Mouse (Mus musculus) C2C12 (cell line): ENCODE measurements at regions not wholly inside any gene's neighbourhood (a gene's known extent, or its start where the extent isn't known, plus 50 kb on each side); places are given as distances from the start of the nearest gene placed in this dataset.
A peak's percentile ranks its signal among the peaks of the same experiment; 100 is the strongest.

Experiments
- H3K27me3 ChIP-seq: one replicate; pipeline ENCODE4 v1.6.1; 2011; ENCODE audit not compliant: control insufficient read depth, insufficient read depth, insufficient read length
- H3K36me3 ChIP-seq: one replicate; pipeline ENCODE4 v1.6.1; 2011; ENCODE audit not compliant: control insufficient read depth, insufficient read depth
- H3K4me3 ChIP-seq: one replicate; pipeline ENCODE4 v1.5.1; 2011; ENCODE audit warnings: mild to moderate bottlenecking, control low read depth; ENCODE audit not compliant: poor library complexity, insufficient read depth, severe bottlenecking
- H3K79me2 ChIP-seq: one replicate; pipeline ENCODE4 v1.6.1; 2011; ENCODE audit not compliant: control insufficient read depth, insufficient read depth
- H3K79me3 ChIP-seq: one replicate; pipeline ENCODE4 v1.6.1; 2011; ENCODE audit warnings: low read depth, control low read depth
- H3ac ChIP-seq: one replicate; pipeline ENCODE3; 2011; ENCODE audit warnings: low read depth; ENCODE audit not compliant: control insufficient read depth, insufficient read length
- CEBPB ChIP-seq: IDR thresholded peaks from one replicate; pipeline ENCODE4 v1.6.1; 2011; ENCODE audit warnings: low read depth, mild to moderate bottlenecking, control low read depth, moderate library complexity
- CTCF ChIP-seq: IDR thresholded peaks from one replicate; pipeline ENCODE4 v1.5.1; 2011; ENCODE audit not compliant: control insufficient read depth, insufficient read depth, insufficient read length
- FOSL1 ChIP-seq: IDR thresholded peaks from one replicate; pipeline ENCODE4 v1.8.0; 2011; ENCODE audit warnings: mild to moderate bottlenecking, low read length; ENCODE audit not compliant: poor library complexity, insufficient read depth, severe bottlenecking
- MAX ChIP-seq: IDR thresholded peaks from one replicate; pipeline ENCODE4 v1.6.1; 2011; ENCODE audit warnings: mild to moderate bottlenecking, control low read depth
- MYOD1 ChIP-seq: IDR thresholded peaks from one replicate; pipeline ENCODE4 v1.6.1; 2011; ENCODE audit warnings: low read depth; ENCODE audit not compliant: control insufficient read depth, insufficient read length
- MYOG ChIP-seq: IDR thresholded peaks from one replicate; pipeline ENCODE4 v1.6.1; 2011; ENCODE audit not compliant: control insufficient read depth, insufficient read length; ENCODE audit errors: extremely low read depth
- USF1 ChIP-seq: IDR thresholded peaks from one replicate; pipeline ENCODE4 v1.6.1; 2011; ENCODE audit warnings: low read depth, mild to moderate bottlenecking, control low read depth, moderate library complexity

DNA sequence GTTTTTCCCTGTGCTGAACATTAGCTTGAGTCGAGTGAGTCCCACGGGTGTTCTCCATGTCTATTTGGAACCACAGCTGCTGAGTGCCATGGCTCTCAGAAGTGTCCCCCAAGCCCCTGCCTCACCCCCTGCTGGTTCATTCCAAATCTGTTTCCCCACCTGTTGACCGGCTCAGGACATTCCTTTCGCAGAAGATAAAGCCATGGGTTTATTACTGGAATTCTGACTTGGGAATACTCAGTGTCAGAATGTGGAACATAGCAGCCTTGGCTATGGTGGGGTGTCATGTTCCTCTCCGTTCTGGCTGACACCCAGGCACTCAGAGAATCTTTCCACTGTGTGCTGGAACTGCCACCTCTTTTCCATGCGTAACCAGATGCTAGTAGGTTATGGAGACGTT lies 148.7 kb upstream of the Ankrd50 start:
- H3K79me3 ChIP-seq, result no peaks in the 10 kb centered on the region
- H3K4me3 ChIP-seq, result no peak overlapping the region
- no peaks in the 10 kb centered on the region for H3K27me3 ChIP-seq
- no peak overlapping the region for H3ac ChIP-seq
- H3K79me2 ChIP-seq, result no peaks in the 10 kb centered on the region
- H3K36me3 ChIP-seq, result no peaks in the 10 kb centered on the region
- TF ChIP-seq MYOG (no peak), MYOD1 (peak; percentile 26), MAX (no peak)

GRCm38 (mm10) chr3:38625575-38626184 lies 141.0 kb upstream of the Ankrd50 start:
- Histone ChIP-seq H3ac (no peak overlapping the region), H3K36me3 (no peaks in the 10 kb centered on the region), H3K4me3 (no peak overlapping the region), H3K79me2 (no peaks in the 10 kb centered on the region), H3K79me3 (no peaks in the 10 kb centered on the region), H3K27me3 (no peaks in the 10 kb centered on the region)
- no peak for TF ChIP-seq CEBPB
- TF ChIP-seq FOSL1, result no peak
- no peak for TF ChIP-seq MAX
- no peak for TF ChIP-seq MYOD1
- no peak for TF ChIP-seq USF1
- TF ChIP-seq CTCF, result no peak

- TF ChIP-seq CEBPB, result no peak
- TF ChIP-seq USF1, result no peak
- no peak for TF ChIP-seq MYOG
- no peak for TF ChIP-seq FOSL1
- TF ChIP-seq CTCF, result no peak
- no peak for TF ChIP-seq MAX
- TF ChIP-seq MYOD1, result no peak
- H3K36me3 ChIP-seq, result no peaks in the 10 kb centered on the region
- no peaks in the 10 kb centered on the region for H3K79me2 ChIP-seq
- H3K79me3 ChIP-seq, result no peaks in the 10 kb centered on the region
- no peak overlapping the region for H3K4me3 ChIP-seq
- no peak overlapping the region for H3ac ChIP-seq
- H3K27me3 ChIP-seq, result no peaks in the 10 kb centered on the region
These were observed 133.3 kb upstream of the Ankrd50 start for GRCm38 (mm10) chr3:38617989-38618388.

GRCm38 (mm10) chr3:38617217-38617616 lies 132.6 kb upstream of the Ankrd50 start:
- H3K79me3 ChIP-seq, result no peaks in the 10 kb centered on the region
- no peak for TF ChIP-seq USF1
- TF ChIP-seq CTCF, result no peak
- no peak for TF ChIP-seq MYOG
- no peak for TF ChIP-seq MAX
- TF ChIP-seq FOSL1, result no peak
- no peak for TF ChIP-seq CEBPB
- no peak for TF ChIP-seq MYOD1
- no peaks in the 10 kb centered on the region for H3K79me2 ChIP-seq

DNA sequence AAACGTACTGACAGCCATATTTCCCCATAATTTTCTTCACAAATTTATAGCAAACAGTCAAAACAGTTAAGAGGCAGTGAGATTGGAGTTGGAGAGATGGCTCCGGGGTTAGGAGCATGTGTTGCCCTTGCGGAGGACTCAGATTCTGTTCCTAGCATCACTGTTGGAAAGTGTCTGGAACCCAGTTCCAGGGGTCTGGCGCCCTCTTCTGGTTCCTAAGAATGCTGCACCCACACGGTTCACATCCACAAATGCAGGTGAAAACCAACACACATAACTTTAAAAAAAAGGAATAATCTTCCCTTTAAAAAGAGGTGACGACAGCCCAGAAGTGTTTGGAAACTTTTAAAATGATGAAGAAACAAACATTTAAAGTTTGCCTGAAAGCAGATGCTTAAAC lies 129.1 kb upstream of the Ankrd50 start:
- H3K27me3 ChIP-seq, result no peaks in the 10 kb centered on the region
- no peaks in the 10 kb centered on the region for H3K79me3 ChIP-seq
- H3ac ChIP-seq, result no peak overlapping the region
- no peak for TF ChIP-seq FOSL1
- no peak for TF ChIP-seq CTCF
- no peak for TF ChIP-seq MAX
- no peak for TF ChIP-seq CEBPB
- TF ChIP-seq USF1, result no peak
- TF ChIP-seq MYOD1, result no peak
- TF ChIP-seq MYOG, result no peak
- H3K36me3 ChIP-seq, result no peaks in the 10 kb centered on the region
- no peak overlapping the region for H3K4me3 ChIP-seq
- H3K79me2 ChIP-seq, result no peaks in the 10 kb centered on the region

More at GRCm38 (mm10) chr3:38617217-38617616, 132.6 kb upstream of the Ankrd50 start:
- Histone ChIP-seq H3K27me3 (no peaks in the 10 kb centered on the region), H3K4me3 (no peak overlapping the region), H3ac (no peak overlapping the region), H3K36me3 (no peaks in the 10 kb centered on the region)

DNA sequence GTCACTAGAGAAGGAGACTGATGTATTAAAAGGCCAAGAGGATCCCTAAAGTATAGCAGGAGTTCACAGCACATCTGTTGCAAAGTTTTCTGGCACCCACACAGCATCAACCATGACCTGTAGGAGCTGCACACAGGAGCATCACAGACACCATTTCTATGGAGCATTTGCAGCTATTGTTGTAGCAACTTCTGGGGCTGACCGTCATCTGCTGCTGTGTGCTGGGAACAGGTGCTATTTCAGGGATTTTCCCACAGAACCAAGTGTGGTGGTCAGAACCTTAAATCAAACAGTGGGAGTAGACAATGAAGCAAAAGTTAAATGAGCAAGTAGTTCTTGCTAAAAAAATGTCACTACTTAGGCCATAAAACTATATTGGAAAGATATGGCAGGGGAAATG lies 106.9 kb upstream of the Ankrd50 start:
- Histone ChIP-seq H3K79me3 (no peaks in the 10 kb centered on the region), H3K4me3 (no peak overlapping the region), H3K36me3 (no peaks in the 10 kb centered on the region), H3ac (no peak overlapping the region), H3K27me3 (no peaks in the 10 kb centered on the region), H3K79me2 (no peaks in the 10 kb centered on the region)
- no peak for TF ChIP-seq FOSL1
- no peak for TF ChIP-seq MAX
- no peak for TF ChIP-seq MYOG
- no peak for TF ChIP-seq CEBPB
- TF ChIP-seq USF1, result no peak
- TF ChIP-seq CTCF, result no peak
- no peak for TF ChIP-seq MYOD1
